Mouse (Mus musculus): ENCODE results near the gene Eif1ax. TPM values are rescaled to one million over a fixed set of nuclear protein-coding genes. Genes with fewer than 3 reads are reported as not detected.

Gene Eif1ax
- 50.9 and 52.0 TPM in 2 replicates for polyA plus RNA-seq (2021; fragmentation: Nextera tagmentation)
- long read RNA-seq, experiment 1, full-length matches to known transcripts, result 102 of 133 reads
- long read RNA-seq, experiment 1, partial matches to known transcripts, result 5 of 133 reads
- long read RNA-seq, experiment 1, other reads (novel, unspliced or antisense), result 26 of 133 reads
- long read RNA-seq, experiment 2, full-length matches to known transcripts, result 364 of 413 reads
- long read RNA-seq, experiment 2, partial matches to known transcripts, result 35 of 413 reads
- long read RNA-seq, experiment 2, other reads (novel, unspliced or antisense), result 14 of 413 reads

DNA sequence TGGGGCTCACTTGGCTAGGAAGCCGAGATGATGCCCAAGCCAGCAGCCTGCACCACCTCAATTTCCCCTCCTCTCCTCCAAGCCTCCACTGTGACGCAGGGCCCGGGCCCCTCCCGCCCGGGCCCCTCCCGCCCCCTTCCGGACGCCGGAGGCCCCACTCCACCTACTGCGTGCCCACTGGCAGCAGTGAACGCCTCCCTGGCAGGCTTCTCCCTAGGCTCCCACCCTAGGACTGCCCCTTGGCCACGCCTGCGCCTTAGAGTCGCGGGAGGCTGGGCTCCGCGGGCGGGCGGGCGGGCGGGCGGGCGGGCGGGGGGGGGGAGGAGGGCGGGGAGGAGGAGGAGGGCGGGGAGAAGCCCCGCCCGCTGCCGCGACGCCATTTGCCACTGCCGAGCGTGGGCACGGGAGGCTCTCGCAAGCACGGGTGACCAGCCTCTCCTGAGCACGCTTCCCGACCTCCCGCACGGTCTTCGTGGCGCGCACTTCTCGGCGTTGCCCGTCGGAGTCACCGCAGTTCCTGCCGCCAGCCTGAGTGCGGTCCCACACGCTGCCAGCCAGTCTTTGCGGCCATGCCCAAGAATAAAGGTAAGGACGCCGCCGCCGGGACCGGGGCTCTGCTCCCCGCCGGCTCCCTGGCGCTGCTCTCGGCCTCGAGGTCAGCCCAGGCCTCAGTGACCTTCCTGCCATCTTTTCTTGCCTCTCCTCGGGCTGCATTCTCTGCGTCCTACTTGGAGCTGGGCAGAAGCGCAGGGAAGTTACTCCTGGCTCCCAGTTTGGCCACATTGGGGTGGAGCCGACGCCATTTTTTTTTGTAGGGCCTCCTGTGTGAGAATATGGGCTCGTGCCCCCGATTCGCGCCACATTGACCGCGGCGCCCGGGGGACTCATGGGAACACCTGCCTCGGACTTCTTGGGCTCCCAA lies at the start of gene Eif1ax:
Eif1ax (plus strand) TSS at position 348 of the 922 bp plus-strand sequence.

GRCm38 (mm10) chrX:159414130-159414828 lies 42.3 kb downstream of the Eif1ax start, which contains the start of gene Map7d2:
Gene Map7d2, plus strand, starts transcription at chrX:159414572.

Other genes with a start within 250 kb of the Eif1ax start
- 2.2 and 3.3 TPM in 2 replicates for gene Rps6ka3, start 161.9 kb upstream of the Eif1ax start, polyA plus RNA-seq (2021; fragmentation: Nextera tagmentation)
- gene Map7d2, start 42.4 kb downstream of the Eif1ax start, polyA plus RNA-seq (2021; fragmentation: Nextera tagmentation), result 37.9 and 39.1 TPM in 2 replicates
- 3.2 and 4.2 TPM in 2 replicates for gene Bclaf3, start 154.5 kb downstream of the Eif1ax start, polyA plus RNA-seq (2021; fragmentation: Nextera tagmentation)